Mouse (Mus musculus) limb, embryonic 10.5 days (tissue): ENCODE results near the gene Rapgef4. TPM values are rescaled to one million over a fixed set of nuclear protein-coding genes. Genes with fewer than 3 reads are reported as not detected.
A peak's percentile ranks its signal among the peaks of the same experiment; 100 is the strongest.

ENCODE experiments used
- DNase-seq: peaks from one replicate; pipeline ENCODE4 v3.0.0-alpha.2; 2017; ENCODE audit warnings: low spot score
- H3K27ac ChIP-seq: fragments of 300-500 bp; sonication (generic); 2 replicates; pipeline ENCODE4 v1.5.1; 2016; ENCODE audit warnings: mild to moderate bottlenecking
- H3K27me3 ChIP-seq: fragments of 300-500 bp; sonication (generic); 2 replicates; pipeline ENCODE4 v1.6.1; 2016; ENCODE audit warnings: low read depth, mild to moderate bottlenecking; ENCODE audit not compliant: poor library complexity, severe bottlenecking
- H3K36me3 ChIP-seq: fragments of 300-500 bp; sonication (generic); 2 replicates; pipeline ENCODE4 v1.6.1; 2016; ENCODE audit warnings: mild to moderate bottlenecking, moderate library complexity
- H3K4me1 ChIP-seq: fragments of 300-500 bp; sonication (generic); 2 replicates; pipeline ENCODE4 v1.6.1; 2016
- H3K4me3 ChIP-seq: fragments of 300-500 bp; sonication (generic); 2 replicates; pipeline ENCODE4 v1.5.1; 2016; ENCODE audit warnings: mild to moderate bottlenecking, moderate library complexity
- H3K9me3 ChIP-seq: fragments of 300-500 bp; sonication (generic); replicated peaks from 2 replicates; pipeline ENCODE4 v1.6.1; 2016; ENCODE audit warnings: mild to moderate bottlenecking
- WGBS: fragments of 180-500 bp; shearing (Covaris S2); methylation state at CpG from one replicate; pipeline ENCODE4 v1.1.7; 2016; 5-methylcytosine and 5-hydroxymethylcytosine counted together
- polyA plus RNA-seq: library from polyadenylated mRNA; unstranded; fragments of >200 nt; fragmentation: Nextera tagmentation; extraction: Ambion mirVana; gene quantifications from 2 replicates; pipeline ENCODE4 v1.2.1, GENCODE M21; 2016

Gene Rapgef4
- polyA plus RNA-seq, 1 experiment from 2014 or later: 1.6 TPM

DNA sequence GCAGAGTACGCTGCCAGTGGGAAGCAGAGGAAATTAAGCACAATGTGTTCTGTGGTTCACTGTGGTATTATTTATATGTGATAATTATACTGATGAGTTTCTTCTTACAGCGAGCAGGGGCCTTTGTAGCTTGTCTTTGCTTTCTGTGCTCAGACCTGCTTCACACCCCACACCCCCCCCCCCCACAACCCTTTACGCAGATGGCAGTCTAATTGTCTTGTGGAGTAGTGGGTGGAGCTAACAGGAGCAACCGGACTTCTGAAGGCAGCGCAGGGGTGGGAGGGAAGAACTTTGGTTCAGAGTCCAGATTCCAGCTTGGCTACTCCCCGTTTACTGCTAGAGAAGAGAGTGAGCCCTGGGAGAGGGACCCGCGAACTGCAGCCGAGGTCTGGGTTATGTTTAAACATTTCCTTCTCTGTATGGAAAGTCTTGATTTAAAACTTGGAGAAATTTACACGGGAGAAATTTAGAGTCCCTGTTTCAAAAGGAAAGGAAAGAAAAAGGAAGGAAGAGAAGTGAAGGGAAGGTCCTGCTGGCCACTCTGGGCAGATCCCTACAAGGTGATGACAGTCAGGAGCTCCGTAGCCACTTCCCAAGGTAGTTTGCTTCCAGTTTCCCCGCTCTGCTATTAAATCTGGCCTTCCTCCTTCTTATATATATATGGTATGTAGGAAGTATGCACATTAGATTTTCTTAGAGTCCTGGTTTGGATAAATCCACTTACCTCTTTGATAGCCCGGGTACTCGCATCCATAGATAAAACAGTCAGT lies 274.0 kb downstream of the Rapgef4 start:
- Histone ChIP-seq H3K4me1 (peaks cover 25% of the 10 kb centered on the region), H3K27ac (peak overlapping the region; percentile 19; the same call in 1 of the 2 replicates), H3K36me3 (no peaks in the 10 kb centered on the region), H3K9me3 (no peaks in the 10 kb centered on the region), H3K4me3 (peak overlapping the region; percentile 25), H3K27me3 (no peaks in the 10 kb centered on the region)
- no peak for DNase-seq
- WGBS: 36% methylated on average over 14 of the region's 14 CpGs

DNA sequence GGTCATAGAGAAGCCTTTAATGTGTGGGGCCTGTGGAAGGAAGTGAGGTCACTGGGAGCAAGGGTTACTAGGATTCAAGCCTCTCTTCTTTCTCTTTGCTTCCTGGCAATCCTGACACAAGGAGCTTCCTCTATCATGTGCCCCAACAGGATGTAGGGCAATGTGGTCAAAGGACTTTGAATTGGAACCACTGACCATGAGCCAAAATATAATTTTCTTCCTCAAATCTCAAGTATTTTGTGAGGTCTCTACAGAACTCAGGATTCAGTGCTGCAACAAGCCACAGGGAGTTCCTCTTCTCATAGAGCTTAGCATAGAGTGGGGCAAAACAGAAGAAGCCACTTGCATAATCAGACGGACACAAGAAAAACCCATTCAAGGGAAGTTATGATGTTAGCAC lies 279.7 kb downstream of the Rapgef4 start:
- peaks cover 2% of the 10 kb centered on the region; the same call in 1 of the 2 replicates for H3K4me1 ChIP-seq
- H3K36me3 ChIP-seq: no peaks in the 10 kb centered on the region
- H3K27ac ChIP-seq: no peak overlapping the region
- 96% methylated on average over 1 of the region's 1 CpGs for WGBS
- no peak for DNase-seq
- no peak overlapping the region for H3K4me3 ChIP-seq
- H3K9me3 ChIP-seq: no peaks in the 10 kb centered on the region
- H3K27me3 ChIP-seq: no peaks in the 10 kb centered on the region

DNA sequence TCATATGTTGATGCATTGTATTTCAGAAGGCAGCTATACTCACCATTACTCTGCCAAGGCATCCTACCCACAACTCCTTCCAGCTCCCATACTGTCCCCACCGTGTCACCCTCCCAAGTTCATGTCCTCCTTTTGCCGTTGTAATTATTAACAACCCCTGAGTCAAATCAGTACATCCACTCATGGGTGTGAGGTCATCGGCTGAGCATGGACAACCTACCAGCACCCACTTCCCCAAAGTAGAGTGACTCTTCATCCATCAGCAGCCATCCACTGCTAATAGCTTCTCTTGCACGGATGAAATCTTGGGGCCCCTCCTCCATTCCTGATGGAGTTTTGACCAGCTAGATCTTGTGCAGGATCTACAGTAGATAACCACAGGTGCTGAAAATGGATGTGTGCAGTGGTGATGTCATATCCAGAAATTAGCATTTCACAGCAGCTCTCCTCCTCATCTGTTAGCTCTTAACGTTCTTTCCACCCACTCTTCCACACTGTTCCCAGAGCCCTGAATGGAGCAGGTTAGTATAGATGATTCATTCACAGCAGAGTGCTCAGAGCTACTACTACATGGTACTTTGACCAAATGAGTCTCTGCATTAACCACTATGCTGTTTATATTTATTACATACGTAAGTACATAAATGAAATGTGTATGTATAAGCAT lies 281.9 kb downstream of the Rapgef4 start:
- Histone ChIP-seq H3K4me1 (no peaks in the 10 kb centered on the region), H3K9me3 (no peaks in the 10 kb centered on the region), H3K36me3 (no peaks in the 10 kb centered on the region), H3K27ac (no peak overlapping the region), H3K4me3 (no peak overlapping the region), H3K27me3 (no peaks in the 10 kb centered on the region)
- 91% methylated on average over 6 of the region's 6 CpGs for WGBS
- DNase-seq: no peak

- 93% methylated on average over 6 of the region's 6 CpGs for WGBS
Observed at GRCm38 (mm10) chr2:72267390-72267789, 286.4 kb downstream of the Rapgef4 start.

DNA sequence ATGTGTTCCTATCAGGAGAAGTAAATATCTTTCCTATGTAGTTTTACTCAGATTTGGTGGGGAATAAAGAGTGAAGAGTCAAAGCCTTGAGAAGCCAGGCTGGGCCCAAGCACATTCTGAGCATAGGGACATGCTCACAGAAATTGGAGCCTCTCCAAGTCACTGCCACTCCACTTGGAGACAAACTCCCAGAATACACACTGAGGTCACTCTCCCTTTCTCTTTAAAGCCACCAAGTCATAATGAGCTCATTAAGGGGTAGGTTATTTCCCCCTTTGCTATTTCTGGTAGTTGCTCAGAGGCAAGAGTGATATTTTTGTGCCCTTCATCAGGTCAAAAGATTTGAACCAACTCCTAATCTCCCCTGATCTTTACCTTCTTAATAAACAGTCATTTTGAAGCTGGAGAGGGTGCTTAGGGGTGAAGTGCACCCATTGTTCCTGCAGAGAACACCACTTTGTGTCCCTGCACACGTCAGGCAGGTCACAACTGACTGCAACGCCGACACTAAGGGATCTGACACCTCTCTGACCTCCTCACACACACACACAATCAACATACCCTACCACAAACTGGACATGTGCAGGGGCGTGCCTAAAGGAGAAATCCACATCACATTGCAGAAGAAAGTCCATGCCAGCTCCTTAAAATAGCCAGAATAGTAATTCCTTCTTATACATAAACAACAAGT lies 288.8 kb downstream of the Rapgef4 start:
- 86% methylated on average over 4 of the region's 4 CpGs for WGBS
- H3K27me3 ChIP-seq: no peaks in the 10 kb centered on the region
- no peak for DNase-seq
- no peaks in the 10 kb centered on the region for H3K4me1 ChIP-seq
- no peaks in the 10 kb centered on the region for H3K9me3 ChIP-seq
- H3K27ac ChIP-seq: no peak overlapping the region
- H3K4me3 ChIP-seq: no peak overlapping the region
- no peaks in the 10 kb centered on the region for H3K36me3 ChIP-seq

More at GRCm38 (mm10) chr2:72267390-72267789, 286.4 kb downstream of the Rapgef4 start:
- H3K4me3 ChIP-seq: no peak overlapping the region
- H3K4me1 ChIP-seq: no peaks in the 10 kb centered on the region
- DNase-seq: no peak
- no peaks in the 10 kb centered on the region for H3K36me3 ChIP-seq
- H3K9me3 ChIP-seq: no peaks in the 10 kb centered on the region
- no peaks in the 10 kb centered on the region for H3K27me3 ChIP-seq
- H3K27ac ChIP-seq: no peak overlapping the region

DNA sequence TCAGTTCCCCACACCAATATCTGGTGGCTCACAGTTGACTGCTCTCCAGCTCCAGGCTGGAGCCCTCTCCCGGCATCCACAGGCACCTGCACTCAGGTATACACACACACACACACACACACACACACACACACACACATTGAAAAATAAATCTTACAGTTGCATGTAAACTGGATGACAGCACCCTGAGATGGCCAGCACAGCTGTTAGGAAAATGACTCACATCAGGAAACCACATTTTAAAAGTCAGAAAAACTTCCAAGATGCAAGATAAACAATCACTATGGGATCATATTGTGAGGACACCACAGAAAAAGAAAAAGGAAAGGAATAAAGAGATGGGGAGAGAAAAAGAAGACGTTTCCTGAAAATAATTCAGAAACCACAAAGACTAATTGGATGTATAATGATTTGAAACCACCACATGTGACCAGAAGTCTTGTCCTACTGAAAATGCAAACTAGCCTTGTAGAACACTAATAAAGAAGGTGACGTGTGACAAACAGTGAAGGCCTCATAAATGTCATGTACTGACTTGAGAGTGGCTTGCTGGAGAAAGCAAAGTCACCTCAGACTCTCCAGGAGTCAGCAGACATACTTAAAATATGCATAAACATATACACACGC lies 297.3 kb downstream of the Rapgef4 start:
- H3K4me1 ChIP-seq: peaks cover 8% of the 10 kb centered on the region; the same call in 1 of the 2 replicates
- no peak for DNase-seq
- 66% methylated on average over 4 of the region's 4 CpGs for WGBS
- no peaks in the 10 kb centered on the region for H3K36me3 ChIP-seq
- no peaks in the 10 kb centered on the region for H3K9me3 ChIP-seq
- no peaks in the 10 kb centered on the region for H3K27me3 ChIP-seq
- H3K4me3 ChIP-seq: no peak overlapping the region
- H3K27ac ChIP-seq: no peak overlapping the region

GRCm38 (mm10) chr2:72280524-72280923 lies 299.5 kb downstream of the Rapgef4 start:
- Histone ChIP-seq H3K27me3 (no peaks in the 10 kb centered on the region), H3K27ac (no peak overlapping the region), H3K4me3 (no peak overlapping the region), H3K36me3 (no peaks in the 10 kb centered on the region), H3K9me3 (no peaks in the 10 kb centered on the region), H3K4me1 (peaks cover 16% of the 10 kb centered on the region)
- WGBS: 93% methylated on average over 5 of the region's 5 CpGs
- no peak for DNase-seq

- no peak for DNase-seq
- Histone ChIP-seq H3K27me3 (no peaks in the 10 kb centered on the region), H3K4me1 (peaks cover 17% of the 10 kb centered on the region), H3K4me3 (no peak overlapping the region), H3K27ac (no peak overlapping the region), H3K36me3 (no peaks in the 10 kb centered on the region), H3K9me3 (no peaks in the 10 kb centered on the region)
- 92% methylated on average over 14 of the region's 14 CpGs for whole genome bisulfite sequencing
Observed at GRCm38 (mm10) chr2:72281971-72282370, 300.9 kb downstream of the Rapgef4 start.

DNA sequence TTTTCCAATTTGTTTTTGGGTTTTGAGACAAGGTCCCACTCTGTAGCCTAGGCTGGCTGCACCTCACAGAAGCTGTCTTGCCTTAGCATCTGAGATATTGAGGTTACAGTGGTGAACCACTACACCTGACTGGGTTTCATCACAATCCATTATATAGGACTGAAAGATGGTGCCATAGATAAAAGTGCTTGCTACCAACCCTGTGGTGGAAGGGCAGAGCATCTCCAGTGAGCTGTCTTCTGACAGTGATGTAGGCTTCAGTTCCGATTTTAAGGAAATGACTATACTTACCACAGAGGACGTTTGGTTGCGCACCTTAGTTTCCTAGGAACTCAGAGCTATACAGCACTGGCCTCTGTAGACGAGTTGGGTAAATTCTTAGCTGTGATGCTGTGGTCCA lies 301.7 kb downstream of the Rapgef4 start:
- WGBS: 84% methylated on average over 4 of the region's 4 CpGs
- Histone ChIP-seq H3K36me3 (no peaks in the 10 kb centered on the region), H3K9me3 (no peaks in the 10 kb centered on the region), H3K27me3 (no peaks in the 10 kb centered on the region), H3K4me3 (no peak overlapping the region), H3K4me1 (peaks cover 13% of the 10 kb centered on the region), H3K27ac (no peak overlapping the region)
- no peak for DNase-seq

GRCm38 (mm10) chr2:72284689-72285088 lies 303.6 kb downstream of the Rapgef4 start:
- no peak overlapping the region for H3K4me3 ChIP-seq
- 78% methylated on average over 7 of the region's 7 CpGs for whole genome bisulfite sequencing
- H3K27me3 ChIP-seq: no peaks in the 10 kb centered on the region
- DNase-seq: no peak
- H3K4me1 ChIP-seq: peaks cover 11% of the 10 kb centered on the region
- no peaks in the 10 kb centered on the region for H3K36me3 ChIP-seq
- H3K9me3 ChIP-seq: no peaks in the 10 kb centered on the region
- no peak overlapping the region for H3K27ac ChIP-seq

GRCm38 (mm10) chr2:72285256-72285887 lies 304.3 kb downstream of the Rapgef4 start, which contains the start of gene Map3k20:
Map3k20 (plus strand) TSS chr2:72285637.
- WGBS: 2% methylated on average over 50 of the region's 50 CpGs
- Histone ChIP-seq H3K27ac (peak within 1 kb of the TSS; percentile 95), H3K36me3 (no peaks in the 10 kb centered on the region)

DNA sequence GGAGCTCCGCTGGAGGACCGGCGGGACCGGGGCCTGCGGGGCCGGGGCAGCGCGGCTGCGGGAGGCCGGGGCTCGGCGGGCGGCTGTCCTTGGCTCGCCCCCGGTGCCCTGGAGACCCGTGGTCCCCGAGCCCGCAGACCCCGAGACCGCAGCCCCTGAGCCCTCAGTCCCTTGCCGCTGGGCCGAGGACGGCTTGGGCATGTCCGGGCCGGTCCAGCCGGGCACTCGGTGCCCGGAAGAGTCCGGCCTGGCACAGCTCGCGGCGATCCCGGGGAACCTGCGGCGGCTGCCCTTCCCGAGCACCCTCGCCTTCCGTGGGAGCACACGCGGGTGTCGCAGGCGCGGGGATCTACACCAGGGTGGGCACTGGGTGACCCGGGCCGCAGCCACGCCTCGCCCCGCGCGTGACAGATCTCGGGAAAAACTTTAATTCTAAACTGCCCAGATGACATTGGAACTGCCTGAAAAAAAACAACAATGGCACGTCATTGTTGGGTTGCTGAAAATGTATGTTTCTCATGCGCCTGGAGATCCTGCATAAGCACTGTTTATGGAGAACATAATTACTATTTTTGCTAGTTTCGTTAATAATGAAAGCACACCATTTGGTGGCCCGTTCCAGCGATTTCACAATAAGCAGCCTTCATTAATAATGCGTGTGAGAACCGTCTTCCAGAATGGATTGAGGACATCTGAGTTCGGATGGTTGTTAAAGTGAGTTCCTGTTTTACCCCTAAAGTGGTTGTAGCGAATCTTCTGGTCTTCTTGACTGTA lies 305.0 kb downstream of the Rapgef4 start:
- H3K9me3 ChIP-seq: no peaks in the 10 kb centered on the region
- no peaks in the 10 kb centered on the region for H3K36me3 ChIP-seq
- no peaks in the 10 kb centered on the region for H3K27me3 ChIP-seq
- peak; percentile 61 for DNase-seq
- peak overlapping the region; percentile 97 for H3K4me3 ChIP-seq
- H3K27ac ChIP-seq: peak overlapping the region; percentile 95
- WGBS: 2% methylated on average over 54 of the region's 60 CpGs
- peaks cover 11% of the 10 kb centered on the region for H3K4me1 ChIP-seq

More at GRCm38 (mm10) chr2:72285256-72285887, 304.3 kb downstream of the Rapgef4 start, which contains the start of gene Map3k20:
- H3K4me1 ChIP-seq: peaks cover 11% of the 10 kb centered on the region
- DNase-seq: peak; percentile 81
- no peaks in the 10 kb centered on the region for H3K9me3 ChIP-seq
- H3K4me3 ChIP-seq: peak within 1 kb of the TSS; percentile 97
- H3K27me3 ChIP-seq: no peaks in the 10 kb centered on the region
